Mouse (Mus musculus) erythroblast, embryonic 14.5 days (primary cell): ENCODE results near the gene Uqcrq.

Source experiments
- GATA1 ChIP-seq: IDR thresholded peaks from 2 replicates; pipeline ENCODE4 v1.6.1; 2012; ENCODE audit warnings: low read length, inconsistent platforms, mixed read lengths
- TAL1 ChIP-seq: IDR thresholded peaks from 3 replicates; pipeline ENCODE4 v1.6.1; 2012; ENCODE audit warnings: low read length, inconsistent platforms, mixed read lengths

GRCm38 (mm10) chr11:53469294-53469967 is 38.8 kb upstream of the Uqcrq start:
- no peak for TF ChIP-seq TAL1
- TF ChIP-seq GATA1, result no peak
